Mouse (Mus musculus) embryonic facial prominence, embryonic 10.5 days (tissue): Measurements from ENCODE around the gene Mgst3. TPM values are rescaled to one million over a fixed set of nuclear protein-coding genes. Genes with fewer than 3 reads are reported as not detected.
"Not testable (repeated sequence)": the region's sequence is repeated elsewhere in the genome, so short reads cannot be mapped to it uniquely, and the experiment has no call there.

Source experiments
- DNase-seq: peaks from one replicate; pipeline ENCODE4 v3.0.0-alpha.2; 2017; ENCODE audit warnings: low spot score
- H3K27ac ChIP-seq: fragments of 300-500 bp; sonication (generic); replicated peaks from 2 replicates; pipeline ENCODE4 v1.5.1; 2016; ENCODE audit warnings: mild to moderate bottlenecking
- H3K27me3 ChIP-seq: fragments of 300-500 bp; sonication (generic); replicated peaks from 2 replicates; pipeline ENCODE4 v1.6.1; 2016; ENCODE audit warnings: low read depth, mild to moderate bottlenecking; ENCODE audit not compliant: poor library complexity, severe bottlenecking
- H3K36me3 ChIP-seq: fragments of 300-500 bp; sonication (generic); replicated peaks from 2 replicates; pipeline ENCODE4 v1.6.1; 2016; ENCODE audit warnings: mild to moderate bottlenecking, moderate library complexity
- H3K4me1 ChIP-seq: fragments of 300-500 bp; sonication (generic); 2 replicates; pipeline ENCODE4 v1.6.1; 2016
- H3K4me3 ChIP-seq: fragments of 300-500 bp; sonication (generic); 2 replicates; pipeline ENCODE4 v1.5.1; 2016; ENCODE audit warnings: mild to moderate bottlenecking, moderate library complexity
- H3K9me3 ChIP-seq: fragments of 300-500 bp; sonication (generic); 2 replicates; pipeline ENCODE4 v1.6.1; 2016; ENCODE audit warnings: mild to moderate bottlenecking
- WGBS: fragments of 180-500 bp; shearing (Covaris S2); methylation state at CpG from one replicate; pipeline ENCODE4 v1.1.7; 2016; 5-methylcytosine and 5-hydroxymethylcytosine counted together
- polyA plus RNA-seq: library from polyadenylated mRNA; unstranded; fragments of >200 nt; fragmentation: Nextera tagmentation; extraction: Ambion mirVana; gene quantifications from 2 replicates; pipeline ENCODE4 v1.2.1, GENCODE M21; 2016

Gene Mgst3
- polyA plus RNA-seq, 1 experiment from 2014 or later, result 53.1 TPM

GRCm38 (mm10) chr1:167349206-167349605, 44.4 kb downstream of the Mgst3 start:
- WGBS, result 65% methylated on average over 3 of the region's 3 CpGs
- H3K9me3 ChIP-seq, H3K4me3 ChIP-seq, H3K36me3 ChIP-seq, DNase-seq, H3K27me3 ChIP-seq, H3K27ac ChIP-seq: not testable (repeated sequence)
- peaks cover 13% of the 10 kb centered on the region for H3K4me1 ChIP-seq

GRCm38 (mm10) chr1:167345994-167346520, 47.6 kb downstream of the Mgst3 start:
- H3K27ac ChIP-seq, H3K9me3 ChIP-seq, H3K36me3 ChIP-seq, DNase-seq, H3K4me3 ChIP-seq: not testable (repeated sequence)
- Histone ChIP-seq H3K4me1 (peaks cover 11% of the 10 kb centered on the region), H3K27me3 (peaks cover 12% of the 10 kb centered on the region)
- WGBS, result 86% methylated on average over 10 of the region's 10 CpGs

- Histone ChIP-seq H3K27me3 (peaks cover 36% of the 10 kb centered on the region), H3K9me3 (no peaks in the 10 kb centered on the region), H3K36me3 (no peaks in the 10 kb centered on the region), H3K4me1 (peaks cover 3% of the 10 kb centered on the region; the same call in 1 of the 2 replicates), H3K4me3 (no peak overlapping the region), H3K27ac (no peak overlapping the region)
- no peak for DNase-seq
- 87% methylated on average over 10 of the region's 10 CpGs for WGBS
Measured at GRCm38 (mm10) chr1:167342831-167343230, 50.8 kb downstream of the Mgst3 start.

GRCm38 (mm10) chr1:167340910-167341528, 52.6 kb downstream of the Mgst3 start:
- Histone ChIP-seq H3K36me3 (no peaks in the 10 kb centered on the region), H3K4me3 (no peak overlapping the region), H3K4me1 (peaks cover 3% of the 10 kb centered on the region; the same call in 1 of the 2 replicates), H3K27me3 (peaks cover 44% of the 10 kb centered on the region), H3K27ac (no peak overlapping the region), H3K9me3 (no peaks in the 10 kb centered on the region)
- WGBS, result 90% methylated on average over 3 of the region's 3 CpGs
- DNase-seq, result no peak

GRCm38 (mm10) chr1:167340111-167340787, 53.4 kb downstream of the Mgst3 start:
- Histone ChIP-seq H3K27me3 (peaks cover 44% of the 10 kb centered on the region), H3K27ac (no peak overlapping the region), H3K4me3 (peak overlapping the region; percentile 61), H3K9me3 (no peaks in the 10 kb centered on the region), H3K36me3 (no peaks in the 10 kb centered on the region), H3K4me1 (peaks cover 3% of the 10 kb centered on the region; the same call in 1 of the 2 replicates)
- 4% methylated on average over 47 of the region's 47 CpGs for WGBS
- DNase-seq, result peak; percentile 28

GRCm38 (mm10) chr1:167339177-167339781, 54.4 kb downstream of the Mgst3 start:
- no peak for DNase-seq
- H3K36me3 ChIP-seq, result peaks cover 2% of the 10 kb centered on the region; the same call in 1 of the 2 replicates
- H3K9me3 ChIP-seq, result no peaks in the 10 kb centered on the region
- no peak overlapping the region for H3K4me3 ChIP-seq
- peaks cover 44% of the 10 kb centered on the region for H3K27me3 ChIP-seq
- no peak overlapping the region for H3K27ac ChIP-seq
- peaks cover 3% of the 10 kb centered on the region; the same call in 1 of the 2 replicates for H3K4me1 ChIP-seq
- WGBS, result 74% methylated on average over 9 of the region's 9 CpGs

- peak; percentile 89 for DNase-seq
Measured at GRCm38 (mm10) chr1:167337463-167338095, 56.1 kb downstream of the Mgst3 start.

GRCm38 (mm10) chr1:167336398-167336797, 57.2 kb downstream of the Mgst3 start:
- Histone ChIP-seq H3K27ac (no peak overlapping the region), H3K36me3 (peaks cover 22% of the 10 kb centered on the region), H3K4me1 (peaks cover 3% of the 10 kb centered on the region; the same call in 1 of the 2 replicates), H3K27me3 (peaks cover 36% of the 10 kb centered on the region), H3K9me3 (no peaks in the 10 kb centered on the region), H3K4me3 (no peak overlapping the region)
- DNase-seq, result no peak
- 92% methylated on average over 3 of the region's 3 CpGs for WGBS

More at GRCm38 (mm10) chr1:167337463-167338095, 56.1 kb downstream of the Mgst3 start:
- WGBS, result 13% methylated on average over 12 of the region's 12 CpGs
- peaks cover 10% of the 10 kb centered on the region for H3K36me3 ChIP-seq
- no peak overlapping the region for H3K27ac ChIP-seq
- H3K4me1 ChIP-seq, result peaks cover 3% of the 10 kb centered on the region; the same call in 1 of the 2 replicates
- peaks cover 44% of the 10 kb centered on the region for H3K27me3 ChIP-seq
- no peak overlapping the region for H3K4me3 ChIP-seq
- H3K9me3 ChIP-seq, result no peaks in the 10 kb centered on the region

GRCm38 (mm10) chr1:167331106-167331505, 62.5 kb downstream of the Mgst3 start:
- H3K4me1 ChIP-seq, result no peaks in the 10 kb centered on the region
- peaks cover 67% of the 10 kb centered on the region for H3K36me3 ChIP-seq
- no peaks in the 10 kb centered on the region for H3K9me3 ChIP-seq
- no peaks in the 10 kb centered on the region for H3K27me3 ChIP-seq
- 90% methylated on average over 8 of the region's 8 CpGs for WGBS
- no peak for DNase-seq
- no peak overlapping the region for H3K27ac ChIP-seq
- H3K4me3 ChIP-seq, result no peak overlapping the region

- 90% methylated on average over 6 of the region's 6 CpGs for WGBS
- H3K27ac ChIP-seq, result no peak overlapping the region
- H3K27me3 ChIP-seq, result no peaks in the 10 kb centered on the region
- DNase-seq, result no peak
- no peak overlapping the region for H3K4me3 ChIP-seq
- peaks cover 84% of the 10 kb centered on the region for H3K36me3 ChIP-seq
- no peaks in the 10 kb centered on the region for H3K4me1 ChIP-seq
- no peaks in the 10 kb centered on the region for H3K9me3 ChIP-seq
Measured at GRCm38 (mm10) chr1:167328776-167329175, 64.9 kb downstream of the Mgst3 start.
